Mouse (Mus musculus) frontal cortex, postnatal 25 days (tissue): Measurements from ENCODE around the gene Itln1.

Experiments
- DNase-seq, 2 experiments: peaks; one replicate each; pipeline ENCODE4 v3.0.0; 2022; ENCODE audit warnings: low spot score in 2 of 2

Gene Itln1

GRCm38 (mm10) chr1:171535194-171535593 is at the start of gene Itln1:
Itln1 (minus strand) TSS chr1:171535294.
- no peak for DNase-seq

- no peak for DNase-seq
These were observed 49.5 kb upstream of the Itln1 start for GRCm38 (mm10) chr1:171584584-171584983.

- no peak for DNase-seq
These were observed 42.1 kb upstream of the Itln1 start for GRCm38 (mm10) chr1:171577168-171577567.

GRCm38 (mm10) chr1:171568436-171568835 is 33.3 kb upstream of the Itln1 start:
- DNase-seq, result no peak

- DNase-seq, result peak in 1 of 2 experiments; percentile 27
These were observed 31.7 kb upstream of the Itln1 start for GRCm38 (mm10) chr1:171566777-171567176.

GRCm38 (mm10) chr1:171565888-171566287 is 30.8 kb upstream of the Itln1 start:
- no peak for DNase-seq

- no peak for DNase-seq
These were observed 29.2 kb upstream of the Itln1 start for GRCm38 (mm10) chr1:171564247-171564646.

GRCm38 (mm10) chr1:171563042-171563441 is 27.9 kb upstream of the Itln1 start:
- no peak for DNase-seq

GRCm38 (mm10) chr1:171561639-171562225 is 26.6 kb upstream of the Itln1 start:
- no peak for DNase-seq

GRCm38 (mm10) chr1:171561200-171561599 is 26.1 kb upstream of the Itln1 start:
- DNase-seq, result no peak

- no peak for DNase-seq
These were observed 25.2 kb upstream of the Itln1 start for GRCm38 (mm10) chr1:171560262-171560661.

GRCm38 (mm10) chr1:171558898-171559297 is 23.8 kb upstream of the Itln1 start, which contains the start of gene Cd244a:
Cd244a (plus strand) TSS chr1:171559193.
- no peak for DNase-seq

- DNase-seq, result no peak
These were observed 23.3 kb upstream of the Itln1 start for GRCm38 (mm10) chr1:171558407-171558806.

- DNase-seq, result no peak
These were observed 21.3 kb upstream of the Itln1 start for GRCm38 (mm10) chr1:171556366-171556765.

- DNase-seq, result no peak
These were observed 18.6 kb upstream of the Itln1 start for GRCm38 (mm10) chr1:171553359-171554341.

GRCm38 (mm10) chr1:171552230-171552629 is 17.1 kb upstream of the Itln1 start:
- no peak for DNase-seq

- no peak for DNase-seq
These were observed 16.2 kb upstream of the Itln1 start for GRCm38 (mm10) chr1:171551326-171551725.

GRCm38 (mm10) chr1:171540694-171541093 is 5.6 kb upstream of the Itln1 start:
- no peak for DNase-seq

GRCm38 (mm10) chr1:171534557-171534956 is 537 bp downstream of the Itln1 start:
- DNase-seq, result no peak

- no peak for DNase-seq
These were observed 2.3 kb downstream of the Itln1 start for GRCm38 (mm10) chr1:171532830-171533229.

- no peak for DNase-seq
These were observed 3.7 kb downstream of the Itln1 start for GRCm38 (mm10) chr1:171531367-171531766.

- DNase-seq, result no peak
These were observed 19.5 kb downstream of the Itln1 start for GRCm38 (mm10) chr1:171515557-171515956.

GRCm38 (mm10) chr1:171515039-171515438 is 20.1 kb downstream of the Itln1 start:
- DNase-seq, result no peak
